Mouse (Mus musculus) myocyte (in vitro differentiated cells): ENCODE data around the gene Lmo2.

ENCODE experiments used
- CEBPB ChIP-seq: IDR thresholded peaks from 2 replicates; pipeline ENCODE4 v1.6.1; 2011; ENCODE audit warnings: mild to moderate bottlenecking, moderate library complexity; ENCODE audit not compliant: poor library complexity, insufficient read depth, severe bottlenecking
- E2F4 ChIP-seq: IDR thresholded peaks from one replicate; pipeline ENCODE4 v1.6.1; 2011; ENCODE audit warnings: mild to moderate bottlenecking, control low read depth, moderate library complexity; ENCODE audit not compliant: insufficient read depth
- MAX ChIP-seq: IDR thresholded peaks from one replicate; pipeline ENCODE4 v1.6.1; 2011; ENCODE audit warnings: low read depth, mild to moderate bottlenecking, control low read depth
- MYOD1 ChIP-seq, 3 experiments: IDR thresholded peaks; one replicate each; pipeline ENCODE4 v1.6.1; 2011; ENCODE audit warnings: control low read depth in 2 of 3, low read depth in 2 of 3, mild to moderate bottlenecking in 2 of 3, moderate library complexity in 1 of 3; ENCODE audit not compliant: insufficient read length in 2 of 3, control insufficient read depth in 1 of 3
- MYOG ChIP-seq, 3 experiments: IDR thresholded peaks; one replicate each; pipeline ENCODE4 v1.6.1; 2011; ENCODE audit warnings: control low read depth in 2 of 3, low read depth in 2 of 3, mild to moderate bottlenecking in 2 of 3; ENCODE audit not compliant: insufficient read length in 2 of 3, control insufficient read depth in 1 of 3, insufficient read depth in 1 of 3
- POLR2A ChIP-seq: IDR thresholded peaks from one replicate; pipeline ENCODE4 v1.6.1; 2011; ENCODE audit warnings: low read depth, mild to moderate bottlenecking, control low read depth, moderate library complexity; ENCODE audit not compliant: insufficient read length
- POLR2AphosphoS2 ChIP-seq: IDR thresholded peaks from one replicate; pipeline ENCODE4 v1.6.1; 2011; ENCODE audit warnings: low read depth, control low read depth; ENCODE audit not compliant: insufficient read length
- REST ChIP-seq: IDR thresholded peaks from one replicate; pipeline ENCODE4 v1.6.1; 2011; ENCODE audit warnings: mild to moderate bottlenecking, control low read depth, moderate library complexity; ENCODE audit not compliant: insufficient read depth, insufficient read length
- SRF ChIP-seq: IDR thresholded peaks from one replicate; pipeline ENCODE4 v1.6.1; 2011; ENCODE audit warnings: low read depth; ENCODE audit not compliant: control insufficient read depth, insufficient read length
- TCF12 ChIP-seq: IDR thresholded peaks from one replicate; pipeline ENCODE4 v1.6.1; 2011; ENCODE audit warnings: mild to moderate bottlenecking, control low read depth; ENCODE audit not compliant: poor library complexity, insufficient read depth, severe bottlenecking
- TCF3 ChIP-seq: IDR thresholded peaks from one replicate; pipeline ENCODE4 v1.6.1; 2011; ENCODE audit warnings: low read depth, control low read depth; ENCODE audit not compliant: insufficient read length
- USF1 ChIP-seq: IDR thresholded peaks from one replicate; pipeline ENCODE4 v1.6.1; 2011; ENCODE audit warnings: low read depth, mild to moderate bottlenecking, control low read depth, moderate library complexity

GRCm38 (mm10) chr2:103927610-103928145 lies 30.1 kb upstream of the Lmo2 start:
- TF ChIP-seq SRF (no peak), USF1 (no peak), TCF12 (no peak), POLR2A (no peak), CEBPB (peak; percentile 77), E2F4 (no peak), POLR2AphosphoS2 (no peak), MYOD1 (IDR thresholded peaks at IDR 0.05; ENCODE audit: control insufficient read depth in 1 of 3, insufficient read length in 2 of 3, low read depth in 2 of 3) (no peak), MAX (no peak), TCF3 (no peak), MYOG (IDR thresholded peaks at IDR 0.05; ENCODE audit: control insufficient read depth in 1 of 3, insufficient read depth in 1 of 3, insufficient read length in 2 of 3, low read depth in 2 of 3) (no peak), REST (no peak)
